Mouse (Mus musculus): ENCODE data around the gene Plpp4. TPM values are rescaled to one million over a fixed set of nuclear protein-coding genes. Genes with fewer than 3 reads are reported as not detected.

Gene Plpp4
- not detected for polyA plus RNA-seq (2017; shearing (Covaris generic))

DNA sequence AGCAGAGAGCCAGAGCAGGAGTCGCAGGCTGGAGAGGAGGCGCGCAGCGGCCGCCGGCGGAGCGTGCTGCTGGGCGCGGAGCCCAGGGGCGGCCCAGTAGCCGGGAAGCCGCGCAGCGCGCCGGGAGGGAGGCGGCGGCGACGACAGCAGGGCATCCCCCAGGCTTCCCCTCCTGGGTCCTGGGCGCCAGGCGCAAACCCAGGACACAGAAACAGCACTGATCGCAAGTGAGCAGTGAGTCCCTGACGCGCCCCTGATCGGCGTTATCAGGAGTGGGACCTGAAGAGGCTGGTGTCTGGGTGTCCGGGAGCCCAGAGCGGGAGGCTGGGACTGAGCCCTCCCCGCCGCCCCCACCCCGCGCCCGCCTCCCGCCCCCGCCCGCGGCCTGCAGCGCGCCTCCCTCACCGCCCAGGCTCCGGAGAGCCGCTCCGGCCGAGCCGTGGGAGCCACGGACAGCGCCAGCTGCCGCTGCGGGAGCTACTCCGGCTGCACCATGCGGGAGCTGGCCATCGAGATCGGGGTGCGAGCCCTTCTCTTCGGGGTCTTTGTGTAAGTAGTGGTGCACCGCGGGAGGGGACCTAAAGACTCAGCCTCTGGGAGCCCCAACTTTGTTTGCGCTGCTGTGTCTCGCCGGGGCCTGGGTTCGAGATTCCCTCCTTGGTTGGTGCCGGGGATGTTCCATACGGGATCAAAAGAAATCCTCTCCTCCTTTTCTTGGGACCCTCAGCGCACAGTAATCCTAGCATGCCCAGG is at the start of gene Plpp4:
Gene Plpp4 (plus strand): TSS at position 411 of the 753 bp plus-strand sequence.

